Mouse (Mus musculus): ENCODE results near the gene Sppl2b. TPM values are rescaled to one million over a fixed set of nuclear protein-coding genes. Genes with fewer than 3 reads are reported as not detected.
"Not testable (repeated sequence)": the region's sequence is repeated elsewhere in the genome, so short reads cannot be mapped to it uniquely, and the experiment has no call there.

The Sppl2b gene
- polyA plus RNA-seq, 1 experiment from 2014 or later: 34.2 TPM

GRCm38 (mm10) chr10:80828587-80828986, 26.5 kb upstream of the Sppl2b start:
- H3K9ac ChIP-seq (ENCODE audit: low read length); H3K27ac ChIP-seq (ENCODE audit: low read depth, low read length); H3K9me3 ChIP-seq (ENCODE audit: control insufficient read depth, low read length); H3K36me3 ChIP-seq (ENCODE audit: control insufficient read depth, insufficient read depth, low read length); DNase-seq (ENCODE audit: low spot score); H3K27me3 ChIP-seq (ENCODE audit: control insufficient read depth, insufficient read depth, low read length); ATAC-seq (ENCODE audit: insufficient read depth, low FRiP score, low TSS enrichment); H3K4me2 ChIP-seq (ENCODE audit: low read depth): not testable (repeated sequence)
- WGBS: 90% methylated on average over 9 of the region's 9 CpGs
- H3K4me3 ChIP-seq (ENCODE audit: low read depth, low read length): 0 out of 2 replicates have a peak overlapping the region, but pooled peaks have one; percentile 0
- peaks cover 16% of the 10 kb centered on the region for H3K4me1 ChIP-seq (ENCODE audit: control insufficient read depth, insufficient read depth, low read length)

GRCm38 (mm10) chr10:80829359-80830278, 25.5 kb upstream of the Sppl2b start:
- Histone ChIP-seq H3K36me3 (ENCODE audit: control insufficient read depth, insufficient read depth, low read length) (peaks cover 4% of the 10 kb centered on the region), H3K4me3 (ENCODE audit: low read depth, low read length) (no peak overlapping the region), H3K4me1 (ENCODE audit: control insufficient read depth, insufficient read depth, low read length) (peaks cover 16% of the 10 kb centered on the region), H3K9me3 (ENCODE audit: control insufficient read depth, low read length) (no peaks in the 10 kb centered on the region), H3K9ac (ENCODE audit: low read length) (no peak overlapping the region), H3K27me3 (ENCODE audit: control insufficient read depth, insufficient read depth, low read length) (peaks cover 13% of the 10 kb centered on the region), H3K4me2 (ENCODE audit: low read depth) (0 out of 2 replicates have a peak overlapping the region, but pooled peaks have one; percentile 1), H3K27ac (ENCODE audit: low read depth, low read length) (no peak overlapping the region)
- DNase-seq (ENCODE audit: low spot score): no peak
- ATAC-seq (ENCODE audit: insufficient read depth, low FRiP score, low TSS enrichment): no peak
- 77% methylated on average over 1 of the region's 1 CpGs for WGBS

- H3K27ac ChIP-seq (ENCODE audit: low read depth, low read length): no peak overlapping the region
- H3K4me2 ChIP-seq (ENCODE audit: low read depth): peak overlapping the region; percentile 5; the same call in 1 of the 2 replicates
- 4% methylated on average over 9 of the region's 9 CpGs for WGBS
- H3K4me3 ChIP-seq (ENCODE audit: low read depth, low read length): no peak overlapping the region
- H3K9ac ChIP-seq (ENCODE audit: low read length): no peak overlapping the region
- peaks cover 16% of the 10 kb centered on the region for H3K4me1 ChIP-seq (ENCODE audit: control insufficient read depth, insufficient read depth, low read length)
- ATAC-seq (ENCODE audit: insufficient read depth, low FRiP score, low TSS enrichment): no peak
- H3K9me3 ChIP-seq (ENCODE audit: control insufficient read depth, low read length): no peaks in the 10 kb centered on the region
- DNase-seq (ENCODE audit: low spot score): peak; percentile 72
- H3K27me3 ChIP-seq (ENCODE audit: control insufficient read depth, insufficient read depth, low read length): peaks cover 26% of the 10 kb centered on the region
- H3K36me3 ChIP-seq (ENCODE audit: control insufficient read depth, insufficient read depth, low read length): peaks cover 4% of the 10 kb centered on the region
Observed at GRCm38 (mm10) chr10:80831136-80831535, 23.9 kb upstream of the Sppl2b start.

- no peak overlapping the region for H3K27ac ChIP-seq (ENCODE audit: low read depth, low read length)
Observed at GRCm38 (mm10) chr10:80832818-80833217, 22.3 kb upstream of the Sppl2b start.

GRCm38 (mm10) chr10:80835617-80836016, 19.5 kb upstream of the Sppl2b start:
- H3K4me3 ChIP-seq (ENCODE audit: low read depth, low read length): 0 out of 2 replicates have a peak overlapping the region, but pooled peaks have one; percentile 3
- H3K9ac ChIP-seq (ENCODE audit: low read length): no peak overlapping the region
- no peaks in the 10 kb centered on the region for H3K9me3 ChIP-seq (ENCODE audit: control insufficient read depth, low read length)
- no peak overlapping the region for H3K4me2 ChIP-seq (ENCODE audit: low read depth)
- no peak for ATAC-seq (ENCODE audit: insufficient read depth, low FRiP score, low TSS enrichment)
- H3K4me1 ChIP-seq (ENCODE audit: control insufficient read depth, insufficient read depth, low read length): peaks cover 7% of the 10 kb centered on the region; the same call in 1 of the 2 replicates
- H3K27ac ChIP-seq (ENCODE audit: low read depth, low read length): no peak overlapping the region
- whole genome bisulfite sequencing: 53% methylated on average over 30 of the region's 30 CpGs
- no peak for DNase-seq (ENCODE audit: low spot score)
- H3K36me3 ChIP-seq (ENCODE audit: control insufficient read depth, insufficient read depth, low read length): no peaks in the 10 kb centered on the region
- H3K27me3 ChIP-seq (ENCODE audit: control insufficient read depth, insufficient read depth, low read length): peaks cover 29% of the 10 kb centered on the region

More at GRCm38 (mm10) chr10:80832818-80833217, 22.3 kb upstream of the Sppl2b start:
- Histone ChIP-seq H3K9me3 (ENCODE audit: control insufficient read depth, low read length) (no peaks in the 10 kb centered on the region), H3K27me3 (ENCODE audit: control insufficient read depth, insufficient read depth, low read length) (peaks cover 29% of the 10 kb centered on the region), H3K4me2 (ENCODE audit: low read depth) (no peak overlapping the region), H3K4me1 (ENCODE audit: control insufficient read depth, insufficient read depth, low read length) (peaks cover 10% of the 10 kb centered on the region), H3K4me3 (ENCODE audit: low read depth, low read length) (no peak overlapping the region), H3K36me3 (ENCODE audit: control insufficient read depth, insufficient read depth, low read length) (peaks cover 4% of the 10 kb centered on the region), H3K9ac (ENCODE audit: low read length) (no peak overlapping the region)
- 65% methylated on average over 7 of the region's 7 CpGs for WGBS
- DNase-seq (ENCODE audit: low spot score) (no peak), ATAC-seq (ENCODE audit: insufficient read depth, low FRiP score, low TSS enrichment) (no peak)

- no peak for ATAC-seq (ENCODE audit: insufficient read depth, low FRiP score, low TSS enrichment)
- Histone ChIP-seq H3K4me3 (ENCODE audit: low read depth, low read length) (no peak overlapping the region), H3K27me3 (ENCODE audit: control insufficient read depth, insufficient read depth, low read length) (peaks cover 29% of the 10 kb centered on the region), H3K27ac (ENCODE audit: low read depth, low read length) (no peak overlapping the region), H3K9me3 (ENCODE audit: control insufficient read depth, low read length) (no peaks in the 10 kb centered on the region), H3K36me3 (ENCODE audit: control insufficient read depth, insufficient read depth, low read length) (no peaks in the 10 kb centered on the region), H3K4me2 (ENCODE audit: low read depth) (no peak overlapping the region), H3K9ac (ENCODE audit: low read length) (no peak overlapping the region), H3K4me1 (ENCODE audit: control insufficient read depth, insufficient read depth, low read length) (no peaks in the 10 kb centered on the region)
- no peak for DNase-seq (ENCODE audit: low spot score)
- 48% methylated on average over 7 of the region's 7 CpGs for WGBS
Observed at GRCm38 (mm10) chr10:80836949-80837379, 18.1 kb upstream of the Sppl2b start.

- H3K9ac ChIP-seq (ENCODE audit: low read length): no peak overlapping the region
Observed at GRCm38 (mm10) chr10:80837827-80838226, 17.2 kb upstream of the Sppl2b start.

GRCm38 (mm10) chr10:80838346-80838912, 16.6 kb upstream of the Sppl2b start:
- DNase-seq (ENCODE audit: low spot score) (no peak), ATAC-seq (ENCODE audit: insufficient read depth, low FRiP score, low TSS enrichment) (no peak)
- H3K36me3 ChIP-seq (ENCODE audit: control insufficient read depth, insufficient read depth, low read length): no peaks in the 10 kb centered on the region
- H3K4me3 ChIP-seq (ENCODE audit: low read depth, low read length): no peak overlapping the region
- H3K27me3 ChIP-seq (ENCODE audit: control insufficient read depth, insufficient read depth, low read length): peaks cover 42% of the 10 kb centered on the region
- no peaks in the 10 kb centered on the region for H3K4me1 ChIP-seq (ENCODE audit: control insufficient read depth, insufficient read depth, low read length)
- no peak overlapping the region for H3K4me2 ChIP-seq (ENCODE audit: low read depth)
- H3K9me3 ChIP-seq (ENCODE audit: control insufficient read depth, low read length): no peaks in the 10 kb centered on the region
- no peak overlapping the region for H3K27ac ChIP-seq (ENCODE audit: low read depth, low read length)
- 64% methylated on average over 2 of the region's 2 CpGs for WGBS
- H3K9ac ChIP-seq (ENCODE audit: low read length): no peak overlapping the region

More at GRCm38 (mm10) chr10:80837827-80838226, 17.2 kb upstream of the Sppl2b start:
- no peak overlapping the region for H3K4me3 ChIP-seq (ENCODE audit: low read depth, low read length)
- H3K9me3 ChIP-seq (ENCODE audit: control insufficient read depth, low read length): no peaks in the 10 kb centered on the region
- peaks cover 37% of the 10 kb centered on the region for H3K27me3 ChIP-seq (ENCODE audit: control insufficient read depth, insufficient read depth, low read length)
- H3K36me3 ChIP-seq (ENCODE audit: control insufficient read depth, insufficient read depth, low read length): no peaks in the 10 kb centered on the region
- ATAC-seq (ENCODE audit: insufficient read depth, low FRiP score, low TSS enrichment) (no peak), DNase-seq (ENCODE audit: low spot score) (no peak)
- H3K4me2 ChIP-seq (ENCODE audit: low read depth): no peak overlapping the region
- no peak overlapping the region for H3K27ac ChIP-seq (ENCODE audit: low read depth, low read length)
- WGBS: 14% methylated on average over 2 of the region's 2 CpGs
- H3K4me1 ChIP-seq (ENCODE audit: control insufficient read depth, insufficient read depth, low read length): no peaks in the 10 kb centered on the region
